In the genomic region with DNA sequence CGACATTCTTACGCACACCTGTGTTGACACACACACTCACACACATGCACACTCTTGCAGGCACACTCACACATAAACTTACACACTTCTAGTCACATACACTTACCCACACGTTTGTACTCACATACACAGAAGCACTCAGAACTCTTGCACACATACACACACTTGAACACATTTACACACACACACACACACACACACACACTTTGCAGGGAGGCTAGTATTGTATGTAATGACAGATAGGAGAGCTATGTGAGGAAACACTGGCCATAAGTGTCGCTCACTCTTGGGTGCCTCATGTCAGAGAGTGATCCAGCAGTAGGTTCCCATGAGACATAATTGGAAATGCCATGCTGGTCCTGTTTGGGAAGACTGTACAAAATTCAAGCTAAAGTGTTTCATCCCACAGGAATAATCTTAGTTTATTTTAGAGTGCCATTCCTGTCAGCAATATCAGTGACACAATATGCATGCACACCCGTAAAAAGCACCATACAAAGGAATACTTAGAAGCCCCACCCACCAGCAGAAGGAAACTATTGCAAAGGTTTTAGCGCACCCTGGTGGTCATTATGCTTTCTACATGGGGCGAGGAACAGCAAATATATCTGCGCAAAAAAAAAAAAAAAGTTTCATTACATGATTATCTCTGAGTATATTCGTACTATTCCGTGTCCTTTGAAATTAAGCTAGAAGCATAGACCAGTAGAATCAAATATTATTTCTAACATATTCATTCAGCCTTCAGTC, we compare ENCODE assay signal across 9 mouse cellular contexts.
DNase-seq lines count a peak whose midpoint lies in the region; ATAC-seq and TF ChIP-seq lines count a peak whose summit lies in the region.
"Had no signal": no experiment of that assay in that cellular context is flagged by ENCODE, and none has a peak within 500 bp of the region (broad histone marks: within the 10 kb centered on the region; RNA-seq: fewer than 3 reads in every experiment).

No protein-coding gene starts in this region.

- TF ChIP-seq POLR2A in limb, embryonic 14.5 days (IDR thresholded peaks at IDR 0.05; ENCODE audit: borderline replicate concordance, extremely low read depth, insufficient read depth, insufficient read length) = no peak

- no peaks in the 10 kb centered on the region for H3K36me3 ChIP-seq in embryonic facial prominence, embryonic 14.5 days (ENCODE audit: control insufficient read depth, insufficient read depth, low read length)
- H3K36me3 ChIP-seq in heart, embryonic 13.5 days = no peaks in the 10 kb centered on the region
- no peaks in the 10 kb centered on the region for H3K36me3 ChIP-seq in kidney, embryonic 15.5 days
- H3K36me3 ChIP-seq in limb, embryonic 14.5 days (ENCODE audit: control insufficient read depth, insufficient read depth, low read length) = no peaks in the 10 kb centered on the region
- H3K36me3 ChIP-seq in stomach, embryonic 14.5 days (ENCODE audit: control insufficient read depth, insufficient read depth, low read length) = no peaks in the 10 kb centered on the region
- H3K36me3 ChIP-seq: embryonic facial prominence, embryonic 15.5 days had no signal

- no peak overlapping the region for H3K4me3 ChIP-seq in embryonic facial prominence, embryonic 14.5 days (ENCODE audit: low read depth, low read length)
- no peak overlapping the region for H3K4me3 ChIP-seq in heart, embryonic 13.5 days
- no peak overlapping the region for H3K4me3 ChIP-seq in kidney, embryonic 15.5 days (replicated peaks)
- no peak overlapping the region for H3K4me3 ChIP-seq in limb, embryonic 14.5 days (replicated peaks; ENCODE audit: low read length)
- H3K4me3 ChIP-seq in stomach, embryonic 14.5 days (ENCODE audit: low read depth, low read length) = no peak overlapping the region
- H3K4me3 ChIP-seq: embryonic facial prominence, embryonic 15.5 days had no signal

- 34% methylated on average over 10 of the region's 10 CpGs for WGBS in embryonic facial prominence, embryonic 14.5 days
- 32% methylated on average over 10 of the region's 10 CpGs for WGBS in heart, embryonic 13.5 days
- WGBS in kidney, embryonic 15.5 days = 41% methylated on average over 10 of the region's 10 CpGs
- WGBS in limb, embryonic 14.5 days = 37% methylated on average over 10 of the region's 10 CpGs
- 35% methylated on average over 10 of the region's 10 CpGs for WGBS in stomach, embryonic 14.5 days

- H3K27me3 ChIP-seq in embryonic facial prominence, embryonic 14.5 days (replicated peaks; ENCODE audit: control insufficient read depth, insufficient read depth, low read length) = no peaks in the 10 kb centered on the region
- no peaks in the 10 kb centered on the region for H3K27me3 ChIP-seq in heart, embryonic 13.5 days (replicated peaks)
- no peaks in the 10 kb centered on the region for H3K27me3 ChIP-seq in kidney, embryonic 15.5 days
- no peaks in the 10 kb centered on the region for H3K27me3 ChIP-seq in limb, embryonic 14.5 days (ENCODE audit: control insufficient read depth, insufficient read depth, low read length)
- no peaks in the 10 kb centered on the region for H3K27me3 ChIP-seq in stomach, embryonic 14.5 days (ENCODE audit: control insufficient read depth, insufficient read depth, low read length)
- H3K27me3 ChIP-seq: embryonic facial prominence, embryonic 15.5 days had no signal

- peak; percentile 75; the same call in 1 of the 2 replicates for ATAC-seq in embryonic facial prominence, embryonic 14.5 days (ENCODE audit: low read depth)
- ATAC-seq in heart, embryonic 13.5 days (ENCODE audit: extremely low read depth, insufficient number of reproducible peaks, low FRiP score, low TSS enrichment) = no peak
- peak; percentile 56; the same call in 1 of the 2 replicates for ATAC-seq in kidney, embryonic 15.5 days (replicated peaks; ENCODE audit: low FRiP score)
- peak; percentile 73; the same call in 1 of the 2 replicates for ATAC-seq in limb, embryonic 14.5 days (ENCODE audit: low FRiP score, low read depth)
- ATAC-seq in stomach, embryonic 14.5 days (ENCODE audit: insufficient number of reproducible peaks, insufficient read depth, low FRiP score, low read depth) = peak; percentile 65; the same call in 1 of the 2 replicates

- no peaks in the 10 kb centered on the region for H3K9me3 ChIP-seq in embryonic facial prominence, embryonic 14.5 days (ENCODE audit: control insufficient read depth, low read length)
- no peaks in the 10 kb centered on the region for H3K9me3 ChIP-seq in heart, embryonic 13.5 days
- H3K9me3 ChIP-seq in kidney, embryonic 15.5 days (replicated peaks) = no peaks in the 10 kb centered on the region
- no peaks in the 10 kb centered on the region for H3K9me3 ChIP-seq in limb, embryonic 14.5 days (ENCODE audit: control insufficient read depth, low read length)
- no peaks in the 10 kb centered on the region for H3K9me3 ChIP-seq in stomach, embryonic 14.5 days (ENCODE audit: control insufficient read depth, low read depth, low read length)
- H3K9me3 ChIP-seq: embryonic facial prominence, embryonic 15.5 days had no signal

- H3K9ac ChIP-seq in embryonic facial prominence, embryonic 14.5 days (ENCODE audit: low read depth, low read length) = no peak overlapping the region
- 0 out of 2 replicates have a peak overlapping the region, but pooled peaks have one; percentile 9 for H3K9ac ChIP-seq in heart, embryonic 13.5 days
- no peak overlapping the region for H3K9ac ChIP-seq in kidney, embryonic 15.5 days
- H3K9ac ChIP-seq in limb, embryonic 14.5 days (ENCODE audit: low read depth, low read length, severe bottlenecking) = no peak overlapping the region
- H3K9ac ChIP-seq in stomach, embryonic 14.5 days (replicated peaks; ENCODE audit: low read depth, low read length) = no peak overlapping the region
- H3K9ac ChIP-seq: embryonic facial prominence, embryonic 15.5 days had no signal

- H3K4me1 ChIP-seq in embryonic facial prominence, embryonic 14.5 days (ENCODE audit: control insufficient read depth, insufficient read depth, low read length) = peaks cover 8% of the 10 kb centered on the region
- H3K4me1 ChIP-seq in heart, embryonic 13.5 days = peaks cover 5% of the 10 kb centered on the region
- H3K4me1 ChIP-seq in kidney, embryonic 15.5 days = peaks cover 9% of the 10 kb centered on the region; the same call in 1 of the 2 replicates
- H3K4me1 ChIP-seq in limb, embryonic 14.5 days (ENCODE audit: control insufficient read depth, insufficient read depth, low read length) = peaks cover 19% of the 10 kb centered on the region; the same call in 1 of the 2 replicates
- H3K4me1 ChIP-seq in stomach, embryonic 14.5 days (ENCODE audit: control insufficient read depth, insufficient read depth, low read length) = peaks cover 7% of the 10 kb centered on the region

- no peak overlapping the region for H3K4me2 ChIP-seq in embryonic facial prominence, embryonic 14.5 days (ENCODE audit: low read depth, low read length)
- H3K4me2 ChIP-seq in heart, embryonic 13.5 days = peak overlapping the region; percentile 50
- H3K4me2 ChIP-seq in kidney, embryonic 15.5 days = no peak overlapping the region
- no peak overlapping the region for H3K4me2 ChIP-seq in limb, embryonic 14.5 days (replicated peaks; ENCODE audit: low read depth, low read length, severe bottlenecking)
- no peak overlapping the region for H3K4me2 ChIP-seq in stomach, embryonic 14.5 days (replicated peaks; ENCODE audit: low read depth, low read length)
- H3K4me2 ChIP-seq: embryonic facial prominence, embryonic 15.5 days had no signal

- DNase-seq in CD4-positive helper T cell, adult 2 months (ENCODE audit: low read depth, low spot score) = peak; percentile 81
- peak; percentile 30 to 57 for DNase-seq in adrenal gland, postnatal 4 days (ENCODE audit: low spot score in 2 of 2)
- DNase-seq in embryonic facial prominence, embryonic 14.5 days (ENCODE audit: low spot score) = peak; percentile 95
- peak; percentile 93 for DNase-seq in limb, embryonic 14.5 days (ENCODE audit: low spot score)
- peak; percentile 65 to 77 for DNase-seq in natural killer cell, adult 2 months (ENCODE audit: low spot score in 2 of 2)

- H3K27ac ChIP-seq in embryonic facial prominence, embryonic 14.5 days (replicated peaks; ENCODE audit: low read depth, low read length) = no peak overlapping the region
- no peak overlapping the region for H3K27ac ChIP-seq in heart, embryonic 13.5 days (replicated peaks)
- H3K27ac ChIP-seq in kidney, embryonic 15.5 days = no peak overlapping the region
- no peak overlapping the region for H3K27ac ChIP-seq in limb, embryonic 14.5 days (replicated peaks; ENCODE audit: low read depth, low read length)
- no peak overlapping the region for H3K27ac ChIP-seq in stomach, embryonic 14.5 days (ENCODE audit: low read length)
- H3K27ac ChIP-seq: embryonic facial prominence, embryonic 15.5 days had no signal

Comparison
In these comparisons a context has a peak if more than half of its experiments do, and no peak if none do; other contexts are left out.
1. DNase-seq: peak in every context shown above with its lines; median percentile 95 in embryonic facial prominence, embryonic 14.5 days; 93 in limb, embryonic 14.5 days; 81 in CD4-positive helper T cell, adult 2 months; 71 in natural killer cell, adult 2 months; 44 in adrenal gland, postnatal 4 days.